Mouse (Mus musculus) large intestine, adult 2 months (tissue): ENCODE measurements at regions not wholly inside any gene's neighbourhood (a gene's known extent, or its start where the extent isn't known, plus 50 kb on each side); places are given as distances from the start of the nearest gene placed in this dataset.
"Not testable (repeated sequence)": the region's sequence is repeated elsewhere in the genome, so short reads cannot be mapped to it uniquely, and the experiment has no call there.

Experiments used
- DNase-seq: peaks from one replicate; pipeline ENCODE4 v3.0.0-alpha.2; 2012; ENCODE audit warnings: low read depth, low spot score
- WGBS: fragments of 180-500 bp; shearing (Covaris S2); methylation state at CpG from one replicate; pipeline ENCODE4 v1.1.7; 2018; 5-methylcytosine and 5-hydroxymethylcytosine counted together

DNA sequence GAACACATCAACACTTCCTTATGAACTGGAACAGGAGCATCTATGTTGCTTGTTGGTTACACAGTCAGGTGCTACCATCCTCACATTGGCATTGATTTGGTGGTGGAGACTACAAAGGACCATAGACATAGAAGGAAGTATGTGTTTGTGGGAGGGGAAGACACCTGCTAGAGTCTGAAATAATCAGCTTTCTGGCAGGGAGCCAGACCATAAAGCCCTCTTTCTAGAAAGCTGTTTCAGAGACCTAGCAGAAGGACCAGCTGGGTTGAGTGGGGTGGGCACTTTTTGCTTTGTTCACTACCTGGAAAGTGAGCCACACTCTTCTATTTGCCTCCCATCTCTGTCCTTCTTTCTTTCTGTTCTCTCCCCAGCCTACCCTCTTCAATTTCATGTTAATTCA lies 502.5 kb upstream of the Clint1 start:
- no peak for DNase-seq

- no peak for DNase-seq
- WGBS = 76% methylated on average over 3 of the region's 3 CpGs
These were observed 486.5 kb upstream of the Clint1 start for GRCm38 (mm10) chr11:45365343-45365742.

DNA sequence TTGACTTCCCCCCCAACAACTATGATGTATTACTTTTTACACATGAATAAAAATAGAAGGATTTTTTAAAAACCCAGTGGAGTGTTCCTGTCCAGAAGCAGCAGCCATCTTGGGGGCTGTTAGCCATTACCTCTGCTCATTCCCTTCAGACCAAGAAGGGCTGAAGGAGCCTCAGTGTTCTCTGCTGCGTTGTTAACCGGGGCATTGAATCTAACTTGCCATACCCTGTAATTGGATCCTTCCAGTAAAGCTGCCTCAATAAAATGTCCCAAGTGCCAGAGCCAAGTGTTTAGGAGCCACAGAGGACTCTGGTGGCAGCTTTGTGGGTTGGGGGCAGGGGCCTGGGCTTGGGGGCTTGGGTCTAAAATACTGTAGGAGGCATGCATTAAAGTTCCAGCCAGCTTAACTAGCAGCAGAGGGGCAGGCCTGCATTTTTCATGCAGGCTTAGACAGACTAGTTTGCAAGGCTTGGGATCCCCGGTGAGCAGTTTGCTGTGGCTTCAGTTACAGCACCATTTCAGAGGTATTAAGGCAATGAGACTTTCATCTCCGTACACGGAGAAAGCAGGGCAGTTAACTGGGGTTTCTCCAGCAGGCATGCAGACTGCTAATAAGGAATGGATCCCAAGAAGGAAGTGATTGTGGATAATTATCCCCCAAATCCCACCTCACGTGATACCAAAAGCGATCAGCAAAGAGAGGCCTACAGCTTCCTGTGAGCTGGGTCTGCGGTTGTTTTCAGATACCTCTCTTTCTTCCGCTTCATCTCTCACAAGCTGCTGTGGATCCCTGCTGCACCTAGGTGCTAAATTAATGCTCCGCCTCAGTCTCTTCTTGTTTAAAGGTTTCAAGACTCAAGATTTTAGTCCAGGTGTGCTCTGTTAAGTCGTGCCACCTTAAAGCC lies 462.4 kb upstream of the Clint1 start:
- no peak for DNase-seq
- 59% methylated on average over 11 of the region's 11 CpGs for WGBS

GRCm38 (mm10) chr11:45396009-45396408 lies 455.8 kb upstream of the Clint1 start:
- no peak for DNase-seq
- WGBS = 31% methylated on average over 3 of the region's 3 CpGs

GRCm38 (mm10) chr11:45398188-45398587 lies 453.7 kb upstream of the Clint1 start:
- WGBS = 57% methylated on average over 6 of the region's 6 CpGs
- no peak for DNase-seq

GRCm38 (mm10) chr11:45404377-45405029 lies 447.3 kb upstream of the Clint1 start:
- DNase-seq = no peak
- WGBS = 77% methylated on average over 10 of the region's 10 CpGs

DNA sequence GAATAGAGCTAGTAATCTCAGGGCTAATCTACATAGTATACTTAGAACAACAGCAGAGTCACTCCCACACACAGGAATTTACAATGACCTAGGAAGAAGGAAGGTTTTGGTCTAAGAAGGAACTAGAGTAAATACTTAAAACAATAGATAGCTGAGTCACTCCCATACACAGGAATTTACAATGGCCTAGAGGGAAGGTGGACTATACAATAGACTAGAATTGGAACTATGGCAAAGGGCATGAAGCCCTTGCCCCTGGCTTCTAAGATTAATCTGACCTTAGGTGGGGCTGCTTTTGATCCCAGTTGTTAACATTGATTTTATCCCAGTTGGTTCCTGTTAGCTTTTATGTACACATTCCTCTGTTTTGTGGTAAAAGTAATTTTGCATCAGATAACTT lies 427.8 kb upstream of the Clint1 start:
- not testable (repeated sequence) for DNase-seq

- DNase-seq = no peak
- 45% methylated on average over 3 of the region's 3 CpGs for WGBS
These were observed 410.7 kb upstream of the Clint1 start for GRCm38 (mm10) chr11:45440937-45441720.

DNA sequence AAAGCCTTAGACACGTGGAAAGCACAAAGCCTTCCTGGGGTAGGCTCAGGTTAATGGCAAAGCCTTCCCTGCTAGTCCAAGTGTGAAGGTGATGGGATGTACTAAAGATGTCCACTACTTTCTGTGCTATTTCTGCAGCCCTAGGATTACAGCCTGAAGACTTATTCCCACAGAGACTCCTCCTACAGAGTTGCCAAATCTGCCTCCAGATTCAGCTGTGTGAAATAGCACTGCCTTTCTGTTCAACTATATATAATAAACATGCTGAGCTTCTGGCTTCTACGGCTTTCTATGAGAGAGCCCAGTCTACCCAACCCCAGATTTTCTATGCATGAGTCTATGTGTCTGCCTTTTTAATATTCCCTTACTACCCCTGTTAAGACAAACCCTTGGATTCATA lies 405.3 kb upstream of the Clint1 start:
- WGBS = 71% methylated on average over 2 of the region's 2 CpGs
- no peak for DNase-seq

GRCm38 (mm10) chr11:45454234-45454633 lies 397.6 kb upstream of the Clint1 start:
- DNase-seq = no peak
- WGBS = 88% methylated on average over 5 of the region's 5 CpGs

- no peak for DNase-seq
- WGBS = 62% methylated on average over 3 of the region's 3 CpGs
These were observed 396.9 kb upstream of the Clint1 start for GRCm38 (mm10) chr11:45454933-45455332.

DNA sequence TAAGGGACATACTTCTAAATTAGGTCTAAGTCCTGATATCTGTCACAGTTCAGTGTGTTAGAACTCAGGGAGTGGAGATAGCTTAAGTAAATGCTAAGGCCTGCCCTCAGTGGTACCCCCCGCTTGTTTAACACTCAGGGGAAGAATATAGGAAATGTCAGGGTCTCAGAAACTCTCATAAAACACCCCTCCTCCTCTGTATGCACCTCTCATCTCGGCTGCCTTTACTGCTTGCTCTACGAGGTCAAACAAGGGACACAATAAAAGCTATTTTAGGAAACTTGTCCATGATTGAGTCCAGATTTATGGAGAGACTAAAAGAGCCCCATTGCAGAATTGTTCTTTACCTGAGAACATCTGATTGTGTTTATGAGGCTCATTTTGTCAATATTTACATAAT lies 395.1 kb upstream of the Clint1 start:
- 27% methylated on average over 3 of the region's 3 CpGs for WGBS
- no peak for DNase-seq

GRCm38 (mm10) chr11:45457597-45457996 lies 394.3 kb upstream of the Clint1 start:
- WGBS = 16% methylated on average over 4 of the region's 4 CpGs
- no peak for DNase-seq

DNA sequence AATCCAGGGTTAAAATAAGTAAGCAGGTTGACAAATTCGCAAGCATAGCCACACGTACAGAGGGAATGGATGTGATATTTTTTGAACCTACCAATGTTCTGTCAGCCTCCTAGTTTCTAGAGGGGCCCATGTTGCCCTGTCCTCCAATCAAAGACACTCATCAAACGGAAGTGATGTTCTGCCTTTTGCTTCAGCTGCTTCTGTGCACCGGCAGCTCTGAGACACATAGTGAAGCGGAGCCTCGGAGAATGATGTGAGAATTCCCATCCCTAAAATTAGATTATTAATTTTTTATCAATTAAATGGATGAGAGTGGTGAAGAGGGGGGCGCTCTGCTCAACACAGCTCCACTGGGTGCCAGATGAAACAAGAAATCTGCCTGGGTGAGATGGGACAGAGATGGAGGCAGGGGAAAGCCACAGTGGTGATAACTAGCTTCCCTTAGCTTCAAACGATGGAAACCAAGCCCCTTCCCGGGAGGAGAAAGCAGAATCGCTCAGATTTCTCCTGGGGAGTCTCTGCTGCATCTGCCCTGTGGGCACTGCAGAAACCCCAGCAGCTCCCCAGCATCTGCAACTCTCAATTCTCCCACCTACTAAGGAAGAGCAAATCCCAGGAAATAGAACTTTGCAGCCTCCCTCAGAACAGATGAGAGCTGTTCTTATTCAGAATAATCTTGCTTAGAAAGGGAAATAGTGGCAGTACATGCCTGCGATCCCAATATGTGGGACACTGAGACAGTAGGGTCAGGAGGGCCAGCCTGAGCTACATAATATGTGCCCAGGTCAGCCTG lies 391.7 kb upstream of the Clint1 start:
- no peak for DNase-seq
- 86% methylated on average over 11 of the region's 11 CpGs for WGBS

- DNase-seq = no peak
- 83% methylated on average over 4 of the region's 4 CpGs for WGBS
These were observed 387.4 kb upstream of the Clint1 start for GRCm38 (mm10) chr11:45464501-45464900.

DNA sequence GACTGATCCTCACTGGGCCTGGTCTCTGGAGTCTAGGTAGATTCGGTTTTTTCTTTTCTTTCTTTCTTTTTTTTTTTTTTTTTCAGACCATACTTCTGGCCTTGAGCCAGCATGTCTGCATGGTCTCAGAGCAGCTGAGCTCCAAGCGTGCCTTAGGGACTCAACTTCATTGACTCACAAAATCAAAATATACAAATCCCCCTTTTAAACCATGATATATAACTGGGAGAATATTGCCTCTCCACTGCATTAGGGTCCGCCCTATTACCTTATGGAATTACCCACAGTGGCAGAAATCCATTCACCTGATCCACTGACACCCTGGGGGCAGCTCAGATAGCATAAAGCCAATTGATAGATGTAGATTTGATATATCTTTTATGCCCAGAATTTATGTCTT lies 385.5 kb upstream of the Clint1 start:
- WGBS = 64% methylated on average over 3 of the region's 3 CpGs
- DNase-seq = no peak

DNA sequence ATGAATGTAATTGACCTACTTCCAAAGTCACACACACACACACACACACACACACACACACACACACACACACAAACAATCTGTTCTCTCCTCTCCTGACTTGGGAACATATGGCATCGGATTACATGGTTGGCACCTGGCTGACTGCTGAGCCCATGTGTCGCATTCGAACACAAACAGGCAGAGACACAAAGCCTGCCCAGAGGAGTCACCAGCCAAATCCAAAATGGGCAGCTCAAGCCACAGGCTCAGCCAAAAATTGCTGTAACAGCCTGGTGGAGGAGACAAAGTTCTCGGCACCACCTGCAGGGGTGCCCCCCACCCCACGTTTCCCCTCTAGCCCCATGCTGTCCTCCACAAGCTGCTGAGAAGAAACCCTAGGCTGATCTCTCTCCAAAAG lies 379.7 kb upstream of the Clint1 start:
- no peak for DNase-seq
- 68% methylated on average over 5 of the region's 5 CpGs for WGBS

DNA sequence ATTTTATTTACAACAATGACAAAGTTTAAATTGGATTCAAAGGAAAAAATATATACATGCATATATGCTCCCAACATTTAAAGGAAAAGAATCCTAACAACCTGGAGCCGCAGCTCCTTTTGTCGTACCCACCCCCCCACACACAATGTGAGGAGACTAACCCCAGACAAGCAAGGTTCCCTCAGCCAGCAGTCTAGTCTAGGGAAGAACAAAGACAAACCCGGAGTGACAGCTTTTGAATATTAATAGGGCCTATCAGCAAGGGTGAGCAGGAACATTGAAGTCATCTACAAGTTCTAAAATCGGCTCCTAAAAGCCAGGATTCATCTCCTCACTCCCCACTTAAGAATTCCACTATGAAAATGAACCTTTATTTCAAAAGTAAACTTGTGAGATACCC lies 374.9 kb upstream of the Clint1 start:
- no peak for DNase-seq
- WGBS = 71% methylated on average over 4 of the region's 4 CpGs

DNA sequence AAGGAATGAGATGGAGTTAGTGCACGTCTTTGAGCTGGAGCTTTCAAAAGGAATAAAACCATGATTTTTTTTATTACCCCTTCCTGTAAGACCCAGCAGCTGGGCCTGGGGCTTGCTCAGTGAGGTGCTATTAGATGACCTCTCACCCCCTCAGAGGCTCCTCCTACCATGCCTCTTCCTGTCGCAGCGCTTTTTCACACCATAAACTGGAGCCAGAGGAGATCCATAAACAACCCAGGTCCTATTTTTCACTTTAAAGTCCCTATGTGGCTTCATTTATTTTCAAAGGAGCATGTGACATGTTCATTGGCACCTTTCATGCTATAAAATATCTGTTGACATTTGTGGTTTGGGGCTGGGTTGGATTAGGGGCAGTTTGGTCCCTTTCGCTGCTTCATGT lies 365.9 kb upstream of the Clint1 start:
- 65% methylated on average over 4 of the region's 4 CpGs for WGBS
- DNase-seq = no peak
